Mouse (Mus musculus) heart, postnatal 0 days (tissue): ENCODE measurements around the gene Kri1.

Experiments
- CTCF ChIP-seq: IDR thresholded peaks from 2 replicates; pipeline ENCODE4 v1.5.1; 2016; ENCODE audit warnings: antibody characterized with exemption, control low read depth, low read depth
- EP300 ChIP-seq: IDR thresholded peaks from 2 replicates; pipeline ENCODE4 v1.6.1; 2016; ENCODE audit warnings: antibody characterized with exemption, low read depth

GRCm38 (mm10) chr9:21272391-21272790 lies 15.4 kb downstream of the Kri1 start:
- TF ChIP-seq CTCF = no peak
- no peak for TF ChIP-seq EP300
